Mouse (Mus musculus) small intestine, adult 2 months (tissue): ENCODE results near the gene Gtpbp6.

Source experiments
- CTCF ChIP-seq: fragments of 200-500 bp; IDR thresholded peaks from 2 replicates; pipeline ENCODE4 v1.5.1; 2012; ENCODE audit warnings: low read depth, mild to moderate bottlenecking, control low read depth, inconsistent platforms, low read length, moderate library complexity, mixed read lengths; ENCODE audit not compliant: insufficient replicate concordance, insufficient read length; ENCODE audit errors: extremely low read depth
- POLR2A ChIP-seq: fragments of 200-500 bp; IDR thresholded peaks from 2 replicates; pipeline ENCODE4 v1.6.1; 2012; ENCODE audit warnings: low read depth, mild to moderate bottlenecking, control low read depth, inconsistent platforms, low read length, moderate library complexity

DNA sequence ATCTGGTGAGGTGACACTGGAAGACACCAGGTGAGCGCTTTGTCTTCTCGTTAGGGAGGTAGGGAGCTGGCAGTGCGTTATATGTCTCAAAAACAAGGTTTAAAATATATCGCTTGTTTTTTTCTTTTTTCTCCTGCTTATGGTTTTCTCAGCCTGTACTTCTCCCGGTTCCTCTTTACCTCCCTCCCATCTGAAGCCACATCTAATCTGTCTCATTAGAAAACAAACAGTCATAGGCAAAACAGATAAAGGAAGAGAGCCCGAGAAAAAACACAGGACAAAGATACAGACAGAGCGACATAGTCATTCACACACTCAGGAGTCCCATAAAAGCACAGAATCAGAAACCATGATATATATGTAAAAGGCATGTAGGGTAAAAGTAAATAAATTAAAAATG, 32.4 kb upstream of the Gtpbp6 start:
- no peak for TF ChIP-seq CTCF
- TF ChIP-seq POLR2A, result no peak
